Mouse (Mus musculus) lung, postnatal 0 days (tissue): Measurements from ENCODE around the gene Cacna1a.
A peak's percentile ranks its signal among the peaks of the same experiment; 100 is the strongest.

Experiments used
- CTCF ChIP-seq: IDR thresholded peaks from 2 replicates; pipeline ENCODE4 v1.5.1; 2016; ENCODE audit warnings: antibody characterized with exemption, mild to moderate bottlenecking
- EP300 ChIP-seq: IDR thresholded peaks from 2 replicates; pipeline ENCODE4 v1.6.1; 2016; ENCODE audit warnings: antibody characterized with exemption, mild to moderate bottlenecking, control low read depth

DNA sequence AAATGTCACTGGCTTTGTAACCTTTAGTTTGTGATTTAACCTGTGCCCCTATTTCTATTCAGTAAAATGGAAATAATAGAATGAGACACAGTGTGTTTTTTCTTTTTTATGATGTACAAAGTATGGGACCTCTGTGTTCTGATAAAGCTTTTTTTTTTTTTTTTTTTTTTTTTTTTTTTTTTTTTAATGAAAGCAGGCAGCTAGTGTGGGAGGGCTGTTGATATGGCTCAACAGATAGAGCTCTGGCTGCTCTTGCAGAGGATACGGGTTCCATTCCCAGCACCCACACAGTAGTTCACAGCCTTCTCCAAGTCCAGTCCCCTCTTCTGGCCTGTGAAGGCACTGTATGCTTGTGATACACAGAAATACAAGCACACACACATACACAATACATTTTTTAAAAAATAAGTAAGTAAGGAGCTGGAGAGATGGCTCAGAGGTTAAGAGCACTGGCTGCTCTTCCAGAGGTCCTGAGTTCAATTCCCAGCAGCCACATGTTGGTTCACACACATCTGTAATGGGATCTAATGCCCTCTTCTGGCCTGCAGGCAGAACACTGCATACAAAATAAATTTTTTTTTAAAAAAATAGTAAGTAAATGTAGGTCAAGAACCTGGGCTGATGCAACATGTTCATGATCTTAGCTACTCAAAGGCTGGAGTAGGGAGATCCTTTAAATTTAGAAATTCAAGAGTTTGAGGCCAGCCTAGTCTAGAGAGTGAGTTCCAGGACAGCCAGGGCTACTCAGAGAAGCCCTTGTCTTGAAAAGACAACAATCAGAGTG, 253.5 kb downstream of the Cacna1a start:
- peak; percentile 29; the same call in 1 of the 2 replicates for TF ChIP-seq CTCF
- peak; percentile 38; the same call in 1 of the 2 replicates for TF ChIP-seq EP300
